Mouse (Mus musculus) G1E (cell line): ENCODE data around the gene Krtap5-3. TPM values are rescaled to one million over a fixed set of nuclear protein-coding genes. Genes with fewer than 3 reads are reported as not detected.
A peak's percentile ranks its signal among the peaks of the same experiment; 100 is the strongest.
"Not testable (repeated sequence)": the region's sequence is repeated elsewhere in the genome, so short reads cannot be mapped to it uniquely, and the experiment has no call there.

ENCODE experiments used
- ATAC-seq: 2 replicates; pipeline ENCODE4 v1.8.0; 2016; ENCODE audit warnings: mild to moderate bottlenecking; ENCODE audit not compliant: insufficient number of reproducible peaks, poor library complexity, low FRiP score, severe bottlenecking; ENCODE audit errors: extremely low read depth
- DNase-seq: peaks from one replicate; pipeline ENCODE4 v3.0.0; 2012; ENCODE audit warnings: low spot score
- H3K27me3 ChIP-seq: 2 replicates; pipeline ENCODE4 v1.6.1; 2012; ENCODE audit warnings: mild to moderate bottlenecking, low read length, inconsistent platforms; ENCODE audit not compliant: insufficient read depth
- H3K36me3 ChIP-seq: replicated peaks from 2 replicates; pipeline ENCODE3; 2012; ENCODE audit warnings: mild to moderate bottlenecking, inconsistent platforms
- H3K4me1 ChIP-seq: 2 replicates; pipeline ENCODE4 v1.6.1; 2012; ENCODE audit warnings: low read depth, low read length, inconsistent platforms, mixed read lengths; ENCODE audit not compliant: insufficient read depth
- H3K4me3 ChIP-seq: 2 replicates; pipeline ENCODE4 v1.5.1; 2012; ENCODE audit warnings: low read depth, mild to moderate bottlenecking, inconsistent platforms, low read length, moderate library complexity, mixed read lengths
- H3K9me3 ChIP-seq: replicated peaks from 2 replicates; pipeline ENCODE4 v1.6.1; 2012; ENCODE audit warnings: inconsistent platforms
- CTCF ChIP-seq: IDR thresholded peaks from 2 replicates; pipeline ENCODE4 v1.5.1; 2012; ENCODE audit warnings: low read depth, low read length, inconsistent platforms, mixed read lengths
- GATA1 ChIP-seq: IDR thresholded peaks from 2 replicates; pipeline ENCODE4 v1.6.1; 2012; ENCODE audit warnings: borderline replicate concordance, low read length, inconsistent platforms, mixed read lengths
- GATA2 ChIP-seq: IDR thresholded peaks from 2 replicates; pipeline ENCODE4 v1.6.1; 2012; ENCODE audit warnings: low read depth, low read length, inconsistent platforms, borderline replicate concordance
- POLR2AphosphoS5 ChIP-seq: IDR thresholded peaks from 2 replicates; pipeline ENCODE4 v1.6.1; 2012; ENCODE audit warnings: low read depth, low read length, inconsistent platforms; ENCODE audit not compliant: insufficient replicate concordance
- TAL1 ChIP-seq: conservative IDR thresholded peaks from 2 replicates; pipeline ENCODE4 v1.6.1; 2012; ENCODE audit warnings: low read depth, low read length, inconsistent platforms, mixed read lengths
- polyA plus RNA-seq: library from polyadenylated mRNA; stranded (reverse); fragments of >175 nt; gene quantifications from 2 replicates; pipeline ENCODE4 v1.2.3, GENCODE M21; 2012
- total RNA-seq, 2 experiments: library from RNA; stranded (forward) in 1 of 2; stranded (reverse) in 1 of 2; fragments of 200-1000 nt in 1 of 2; fragments of >200 nt in 1 of 2; fragmentation: Nextera tagmentation in 1 of 2; gene quantifications; 2 replicates each; pipeline ENCODE4 v1.2.3; 2014 to 2017

Krtap5-3 gene
- total RNA-seq (2014; fragmentation: Nextera tagmentation) (not detected in 2 replicates), total RNA-seq (2017) (not detected in 2 replicates), polyA plus RNA-seq (not detected in 2 replicates)

- Histone ChIP-seq H3K4me3 (no peak within 1 kb of the TSS), H3K4me1 (no peaks in the 10 kb centered on the region), H3K27me3 (peaks cover 3% of the 10 kb centered on the region), H3K36me3 (no peaks in the 10 kb centered on the region), H3K9me3 (no peaks in the 10 kb centered on the region)
- no peak for TF ChIP-seq CTCF
- DNase-seq (no peak), ATAC-seq (no peak)
Measured at GRCm38 (mm10) chr7:142201064-142201463, at the start of gene Krtap5-3. TSS of gene Krtap5-3 (plus strand) at chr7:142201364.

- no peaks in the 10 kb centered on the region for H3K9me3 ChIP-seq
- no peak for TF ChIP-seq GATA2
- ATAC-seq (no peak), DNase-seq (no peak)
- no peaks in the 10 kb centered on the region for H3K36me3 ChIP-seq
- H3K4me1 ChIP-seq = no peaks in the 10 kb centered on the region
- H3K4me3 ChIP-seq = no peak overlapping the region
- no peaks in the 10 kb centered on the region for H3K27me3 ChIP-seq
Measured at GRCm38 (mm10) chr7:142152191-142152590, 49.0 kb upstream of the Krtap5-3 start.

- DNase-seq = no peak
- no peak overlapping the region for H3K4me3 ChIP-seq
- H3K9me3 ChIP-seq = no peaks in the 10 kb centered on the region
- H3K36me3 ChIP-seq = no peaks in the 10 kb centered on the region
- no peak for ATAC-seq
- no peak for TF ChIP-seq GATA1
- TF ChIP-seq CTCF = no peak
- TF ChIP-seq TAL1 = no peak
- TF ChIP-seq POLR2AphosphoS5 = no peak
- TF ChIP-seq GATA2 = no peak
- no peaks in the 10 kb centered on the region for H3K4me1 ChIP-seq
- peaks cover 5% of the 10 kb centered on the region for H3K27me3 ChIP-seq
Measured at GRCm38 (mm10) chr7:142155308-142155707, 45.9 kb upstream of the Krtap5-3 start.

- DNase-seq, H3K9me3 ChIP-seq, ATAC-seq, H3K27me3 ChIP-seq, H3K4me3 ChIP-seq, H3K4me1 ChIP-seq, H3K36me3 ChIP-seq: not testable (repeated sequence)
Measured at GRCm38 (mm10) chr7:142157013-142157412, 44.2 kb upstream of the Krtap5-3 start, which contains the start of gene Gm29735. TSS of gene Gm29735 (minus strand) at chr7:142157113.

- TF ChIP-seq GATA1 (no peak), CTCF (no peak), GATA2 (no peak), TAL1 (no peak), POLR2AphosphoS5 (no peak)
- ATAC-seq (no peak), DNase-seq (no peak)
- H3K4me3 ChIP-seq = no peak overlapping the region
- no peaks in the 10 kb centered on the region for H3K9me3 ChIP-seq
- peaks cover 8% of the 10 kb centered on the region for H3K27me3 ChIP-seq
- no peaks in the 10 kb centered on the region for H3K36me3 ChIP-seq
- no peaks in the 10 kb centered on the region for H3K4me1 ChIP-seq
Measured at GRCm38 (mm10) chr7:142159366-142159765, 41.8 kb upstream of the Krtap5-3 start.

- ATAC-seq, DNase-seq, H3K9me3 ChIP-seq, H3K4me3 ChIP-seq, H3K27me3 ChIP-seq, H3K36me3 ChIP-seq, H3K4me1 ChIP-seq: not testable (repeated sequence)
Measured at GRCm38 (mm10) chr7:142165639-142166038, 35.5 kb upstream of the Krtap5-3 start, which contains the start of gene Gm4553. TSS of gene Gm4553 (minus strand) at chr7:142165739.

- no peak for ATAC-seq
- no peaks in the 10 kb centered on the region for H3K4me1 ChIP-seq
- no peaks in the 10 kb centered on the region for H3K9me3 ChIP-seq
- TF ChIP-seq GATA1 (no peak), CTCF (peak; percentile 63), POLR2AphosphoS5 (no peak)
- H3K4me3 ChIP-seq = no peak overlapping the region
- no peaks in the 10 kb centered on the region; the same call in 1 of the 2 replicates for H3K27me3 ChIP-seq
- H3K36me3 ChIP-seq = no peaks in the 10 kb centered on the region
- no peak for DNase-seq
Measured at GRCm38 (mm10) chr7:142169836-142170235, 31.3 kb upstream of the Krtap5-3 start.

- not testable (repeated sequence) for H3K36me3 ChIP-seq, ATAC-seq, H3K27me3 ChIP-seq, H3K9me3 ChIP-seq, DNase-seq, H3K4me3 ChIP-seq, H3K4me1 ChIP-seq
Measured at GRCm38 (mm10) chr7:142175905-142176304, 25.3 kb upstream of the Krtap5-3 start, which contains the start of gene Krtap5-2. TSS of gene Krtap5-2 (minus strand) at chr7:142176005.
